In genomic region chr2:32451870-32452372, GRCm38 (mm10) we compare ENCODE assay signal across 8 mouse cellular contexts. TPM values are rescaled to one million over a fixed set of nuclear protein-coding genes. Genes with fewer than 3 reads are reported as not detected.
DNase-seq lines count a peak whose midpoint lies in the region; ATAC-seq and TF ChIP-seq lines count a peak whose summit lies in the region.

No protein-coding gene starts in this region.

- 0 out of 2 replicates have a peak overlapping the region, but pooled peaks have one; percentile 27 for H3K9ac ChIP-seq in heart, embryonic 12.5 days
- peak overlapping the region; percentile 36; the same call in 1 of the 2 replicates for H3K9ac ChIP-seq in kidney, postnatal 0 days (ENCODE audit: low read depth, low read length)
- peak overlapping the region; percentile 85 for H3K9ac ChIP-seq in liver, embryonic 11.5 days (ENCODE audit: low read depth, low read length)
- no peak overlapping the region for H3K9ac ChIP-seq in stomach, embryonic 14.5 days (replicated peaks; ENCODE audit: low read depth, low read length)

- no peak for TF ChIP-seq CTCF in kidney, postnatal 0 days (IDR thresholded peaks at IDR 0.05; ENCODE audit: low read depth)

- H3K4me3 ChIP-seq in heart, embryonic 12.5 days = peak overlapping the region; percentile 66
- H3K4me3 ChIP-seq in kidney, postnatal 0 days (replicated peaks; ENCODE audit: low read depth, low read length) = peak overlapping the region; percentile 56
- H3K4me3 ChIP-seq in liver, embryonic 11.5 days (ENCODE audit: low read depth, low read length) = peak overlapping the region; percentile 86
- H3K4me3 ChIP-seq in stomach, embryonic 14.5 days (ENCODE audit: low read depth, low read length) = peak overlapping the region; percentile 82

- ATAC-seq in erythroid progenitor cell, adult 5-6 weeks (replicated peaks; ENCODE audit: low FRiP score, poor library complexity, severe bottlenecking) = peak; percentile 89
- peak; percentile 96 for ATAC-seq in heart, embryonic 12.5 days (ENCODE audit: insufficient number of reproducible peaks, low FRiP score)
- peak; percentile 97 for ATAC-seq in kidney, postnatal 0 days (replicated peaks; ENCODE audit: low FRiP score, low read depth)
- ATAC-seq in liver, embryonic 11.5 days (replicated peaks; ENCODE audit: low FRiP score) = peak; percentile 92
- peak; percentile 95 for ATAC-seq in stomach, embryonic 14.5 days (ENCODE audit: insufficient number of reproducible peaks, insufficient read depth, low FRiP score, low read depth)

- peaks cover 51% of the 10 kb centered on the region for H3K4me1 ChIP-seq in heart, embryonic 12.5 days (replicated peaks)
- peaks cover 12% of the 10 kb centered on the region for H3K4me1 ChIP-seq in kidney, postnatal 0 days (replicated peaks; ENCODE audit: insufficient read depth, low read length)
- H3K4me1 ChIP-seq in liver, embryonic 11.5 days (replicated peaks; ENCODE audit: control insufficient read depth, insufficient read depth, low read length) = peaks cover 31% of the 10 kb centered on the region
- H3K4me1 ChIP-seq in stomach, embryonic 14.5 days (ENCODE audit: control insufficient read depth, insufficient read depth, low read length) = peaks cover 20% of the 10 kb centered on the region

- H3K9me3 ChIP-seq in heart, embryonic 12.5 days (replicated peaks) = no peaks in the 10 kb centered on the region
- H3K9me3 ChIP-seq in kidney, postnatal 0 days (replicated peaks; ENCODE audit: low read length) = no peaks in the 10 kb centered on the region
- no peaks in the 10 kb centered on the region for H3K9me3 ChIP-seq in liver, embryonic 11.5 days (ENCODE audit: control insufficient read depth, low read length)
- H3K9me3 ChIP-seq in stomach, embryonic 14.5 days (ENCODE audit: control insufficient read depth, low read depth, low read length) = no peaks in the 10 kb centered on the region

- under 1% methylated on average over 25 of the region's 25 CpGs for WGBS in heart, embryonic 12.5 days
- under 1% methylated on average over 25 of the region's 25 CpGs for WGBS in kidney, postnatal 0 days
- under 1% methylated on average over 25 of the region's 25 CpGs for WGBS in liver, embryonic 11.5 days
- 0% methylated on average over 25 of the region's 25 CpGs for WGBS in stomach, embryonic 14.5 days

- H3K4me2 ChIP-seq in heart, embryonic 12.5 days = peak overlapping the region; percentile 70
- H3K4me2 ChIP-seq in kidney, postnatal 0 days (ENCODE audit: low read length) = peak overlapping the region; percentile 86
- peak overlapping the region; percentile 97 for H3K4me2 ChIP-seq in liver, embryonic 11.5 days
- peak overlapping the region; percentile 86 for H3K4me2 ChIP-seq in stomach, embryonic 14.5 days (replicated peaks; ENCODE audit: low read depth, low read length)

- H3K36me3 ChIP-seq in heart, embryonic 12.5 days = peaks cover 14% of the 10 kb centered on the region
- 0 out of 2 replicates have a peak, but pooled peaks cover 3% of the 10 kb centered on the region for H3K36me3 ChIP-seq in kidney, postnatal 0 days (ENCODE audit: insufficient read depth, low read length)
- no peaks in the 10 kb centered on the region for H3K36me3 ChIP-seq in liver, embryonic 11.5 days (ENCODE audit: control insufficient read depth, insufficient read depth, low read length)
- peaks cover 3% of the 10 kb centered on the region; the same call in 1 of the 2 replicates for H3K36me3 ChIP-seq in stomach, embryonic 14.5 days (ENCODE audit: control insufficient read depth, insufficient read depth, low read length)

- H3K27me3 ChIP-seq in heart, embryonic 12.5 days (replicated peaks) = no peaks in the 10 kb centered on the region
- H3K27me3 ChIP-seq in kidney, postnatal 0 days (ENCODE audit: insufficient read depth, low read length) = no peaks in the 10 kb centered on the region
- H3K27me3 ChIP-seq in liver, embryonic 11.5 days (replicated peaks; ENCODE audit: control insufficient read depth, insufficient read depth, low read length) = no peaks in the 10 kb centered on the region
- H3K27me3 ChIP-seq in stomach, embryonic 14.5 days (ENCODE audit: control insufficient read depth, insufficient read depth, low read length) = no peaks in the 10 kb centered on the region

- DNase-seq in CD4-positive helper T cell, adult 2 months (ENCODE audit: low read depth, low spot score) = peak; percentile 99
- peak; percentile 99 for DNase-seq in brain, embryonic 18.5 days (ENCODE audit: low read depth, low spot score)
- DNase-seq in kidney, postnatal 0 days (ENCODE audit: low spot score) = peak; percentile 100
- peak; percentile 97 for DNase-seq in liver, embryonic 11.5 days (ENCODE audit: low spot score)
- peak; percentile 99 for DNase-seq in naive thymus-derived CD4-positive, alpha-beta T cell, adult 2 months (ENCODE audit: low read depth)

- H3K27ac ChIP-seq in heart, embryonic 12.5 days (ENCODE audit: poor library complexity, severe bottlenecking) = peak overlapping the region; percentile 88
- peak overlapping the region; percentile 83 for H3K27ac ChIP-seq in kidney, postnatal 0 days
- H3K27ac ChIP-seq in liver, embryonic 11.5 days (ENCODE audit: low read depth, low read length) = peak overlapping the region; percentile 96
- H3K27ac ChIP-seq in stomach, embryonic 14.5 days (ENCODE audit: low read length) = peak overlapping the region; percentile 96

RNA-seq across cellular contexts. Expression of gene Slc25a25, which starts 0.7 kb away (rescaled TPM):
- total RNA-seq in erythroid progenitor cell, adult 5-6 weeks (2015; ENCODE audit: low replicate concordance) = 5.4 and 7.2 TPM in 2 replicates
- total RNA-seq in erythroid progenitor cell, adult 5-6 weeks (2017; ENCODE audit: low replicate concordance) = 14.8 and 19.0 TPM in 2 replicates
- 13.0 and 14.3 TPM in 2 replicates for polyA plus RNA-seq in heart, embryonic 12.5 days (2016; fragmentation: Nextera tagmentation; extraction: Ambion mirVana)
- 15.0 and 16.9 TPM in 2 replicates for polyA plus RNA-seq in kidney, postnatal 0 days (2015; fragmentation: Nextera tagmentation; extraction: Ambion mirVana)
- 10.4 and 12.7 TPM in 2 replicates for polyA plus RNA-seq in liver, embryonic 11.5 days (2014; fragmentation: Nextera tagmentation; extraction: Ambion mirVana)
- 13.7 and 14.1 TPM in 2 replicates for polyA plus RNA-seq in stomach, embryonic 14.5 days (2014; fragmentation: Nextera tagmentation; extraction: Ambion mirVana)

RNA-seq across cellular contexts. Expression of gene Naif1, which starts 1.7 kb away (rescaled TPM):
- 4.0 TPM in 1 of 2 replicates, not detected in the other for total RNA-seq in erythroid progenitor cell, adult 5-6 weeks (2015; ENCODE audit: low replicate concordance)
- total RNA-seq in erythroid progenitor cell, adult 5-6 weeks (2017; ENCODE audit: low replicate concordance) = 0.23 and 2.1 TPM in 2 replicates
- polyA plus RNA-seq in heart, embryonic 12.5 days (2016; fragmentation: Nextera tagmentation; extraction: Ambion mirVana) = 4.7 and 5.4 TPM in 2 replicates
- 4.7 TPM in 2 replicates for polyA plus RNA-seq in kidney, postnatal 0 days (2015; fragmentation: Nextera tagmentation; extraction: Ambion mirVana)
- 4.5 and 5.4 TPM in 2 replicates for polyA plus RNA-seq in liver, embryonic 11.5 days (2014; fragmentation: Nextera tagmentation; extraction: Ambion mirVana)
- polyA plus RNA-seq in stomach, embryonic 14.5 days (2014; fragmentation: Nextera tagmentation; extraction: Ambion mirVana) = 5.6 TPM in 2 replicates

RNA-seq across cellular contexts. Expression of gene Ptges2, which starts 56.2 kb away (rescaled TPM):
- total RNA-seq in erythroid progenitor cell, adult 5-6 weeks (2015; ENCODE audit: low replicate concordance) = 0.42 and 0.72 TPM in 2 replicates
- 0.51 TPM in 1 of 2 replicates, not detected in the other for total RNA-seq in erythroid progenitor cell, adult 5-6 weeks (2017; ENCODE audit: low replicate concordance)
- 39.9 and 44.9 TPM in 2 replicates for polyA plus RNA-seq in heart, embryonic 12.5 days (2016; fragmentation: Nextera tagmentation; extraction: Ambion mirVana)
- polyA plus RNA-seq in kidney, postnatal 0 days (2015; fragmentation: Nextera tagmentation; extraction: Ambion mirVana) = 44.1 and 44.8 TPM in 2 replicates
- 23.0 and 23.6 TPM in 2 replicates for polyA plus RNA-seq in liver, embryonic 11.5 days (2014; fragmentation: Nextera tagmentation; extraction: Ambion mirVana)
- 28.1 and 30.5 TPM in 2 replicates for polyA plus RNA-seq in stomach, embryonic 14.5 days (2014; fragmentation: Nextera tagmentation; extraction: Ambion mirVana)

Comparison
In these comparisons a context has a peak if more than half of its experiments do, and no peak if none do; other contexts are left out.
1. Peak in every context shown above with its lines: DNase-seq, ATAC-seq, H3K4me3 ChIP-seq and H3K27ac ChIP-seq.